Mouse (Mus musculus) left cerebral cortex, adult 2 months (tissue): ENCODE measurements at regions not wholly inside any gene's neighbourhood (a gene's known extent, or its start where the extent isn't known, plus 50 kb on each side); places are given as distances from the start of the nearest gene placed in this dataset.
"Not testable (repeated sequence)": the region's sequence is repeated elsewhere in the genome, so short reads cannot be mapped to it uniquely, and the experiment has no call there.

Experiments
- DNase-seq, 2 experiments: peaks; one replicate each; pipeline ENCODE4 v3.0.0; 2021 to 2022; ENCODE audit warnings: low spot score in 2 of 2, mixed read lengths in 1 of 2; ENCODE audit errors: extremely low spot score in 1 of 2
- H3K27ac ChIP-seq: fragments of 200-600 bp; 2 replicates; pipeline ENCODE4 v1.8.1; 2022
- H3K4me3 ChIP-seq: fragments of 200-600 bp; 2 replicates; pipeline ENCODE4 v1.8.1; 2022
- CTCF ChIP-seq: fragments of 200-600 bp; IDR thresholded peaks from 2 replicates; pipeline ENCODE4 v1.8.1; 2022; ENCODE audit warnings: antibody characterized with exemption, mild to moderate bottlenecking, moderate library complexity
- intact Hi-C: fragments of 180-260 bp; cut with DNase I; formaldehyde crosslinking; loops from one replicate; pipeline ENCODE4 v1.15.1; 2025

- DNase-seq, result peak in 1 of 2 experiments; percentile 17
- intact Hi-C loops, result loop anchor here (5.0 kb wide), 1 partner anchor 248 kb away; no protein-coding TSS in a partner anchor
- no peak; the same call in 1 of the 2 replicates for TF ChIP-seq CTCF
- Histone ChIP-seq H3K27ac (no peak overlapping the region), H3K4me3 (no peak overlapping the region)
These were observed 70.8 kb upstream of the Akap13 start for GRCm38 (mm10) chr7:75384506-75384911.

GRCm38 (mm10) chr7:75387033-75387432, 68.3 kb upstream of the Akap13 start:
- Histone ChIP-seq H3K27ac (no peak overlapping the region), H3K4me3 (no peak overlapping the region)
- no peak for TF ChIP-seq CTCF
- DNase-seq, result no peak
- intact Hi-C loops, result no loop called here

- no peak for DNase-seq
- no peak overlapping the region for H3K27ac ChIP-seq
- H3K4me3 ChIP-seq, result no peak overlapping the region
- intact Hi-C loops, result no loop called here
- TF ChIP-seq CTCF, result no peak
These were observed 67.4 kb upstream of the Akap13 start for GRCm38 (mm10) chr7:75387821-75388431.

GRCm38 (mm10) chr7:75390162-75390561, 65.2 kb upstream of the Akap13 start:
- no peak for TF ChIP-seq CTCF
- intact Hi-C loops, result no loop called here
- no peak overlapping the region for H3K4me3 ChIP-seq
- no peak for DNase-seq
- no peak overlapping the region for H3K27ac ChIP-seq

GRCm38 (mm10) chr7:75392783-75393182, 62.6 kb upstream of the Akap13 start:
- DNase-seq, result no peak
- no peak for TF ChIP-seq CTCF
- intact Hi-C loops, result no loop called here
- Histone ChIP-seq H3K4me3 (no peak overlapping the region), H3K27ac (no peak overlapping the region)

GRCm38 (mm10) chr7:75393466-75393865, 61.9 kb upstream of the Akap13 start:
- no peak for TF ChIP-seq CTCF
- H3K27ac ChIP-seq, result no peak overlapping the region
- DNase-seq, result no peak
- intact Hi-C loops, result no loop called here
- H3K4me3 ChIP-seq, result no peak overlapping the region

- Histone ChIP-seq H3K4me3 (no peak overlapping the region), H3K27ac (no peak overlapping the region)
- intact Hi-C loops, result loop anchor here (5.0 kb wide), 1 partner anchor 62 kb away; the partner anchor contains the start of gene Akap13
- DNase-seq, result no peak
- no peak for TF ChIP-seq CTCF
These were observed 60.3 kb upstream of the Akap13 start for GRCm38 (mm10) chr7:75394866-75395580.

- no peak overlapping the region for H3K27ac ChIP-seq
- TF ChIP-seq CTCF, result no peak
- H3K4me3 ChIP-seq, result no peak overlapping the region
- no peak for DNase-seq
- intact Hi-C loops, result loop anchor here (5.0 kb wide), 1 partner anchor 60 kb away; the partner anchor contains the start of gene Akap13
These were observed 57.8 kb upstream of the Akap13 start for GRCm38 (mm10) chr7:75397559-75397958.

- DNase-seq, H3K4me3 ChIP-seq, H3K27ac ChIP-seq: not testable (repeated sequence)
- intact Hi-C loops, result loop anchor here (2.0 to 5.0 kb wide), 2 partner anchors 59 to 158 kb away; partner anchors contain the start of gene Akap13
These were observed 56.9 kb upstream of the Akap13 start for GRCm38 (mm10) chr7:75398480-75398879.

GRCm38 (mm10) chr7:75398904-75399724, 56.2 kb upstream of the Akap13 start:
- DNase-seq, result peak; percentile 14 to 15

GRCm38 (mm10) chr7:75400471-75400870, 54.9 kb upstream of the Akap13 start:
- Histone ChIP-seq H3K4me3 (no peak overlapping the region), H3K27ac (no peak overlapping the region)
- DNase-seq, result no peak
- intact Hi-C loops, result no loop called here
- no peak for TF ChIP-seq CTCF

More at GRCm38 (mm10) chr7:75398904-75399724, 56.2 kb upstream of the Akap13 start:
- intact Hi-C loops, result loop anchor here (2.0 to 5.0 kb wide), 2 partner anchors 58 to 158 kb away; partner anchors contain the start of gene Akap13
- Histone ChIP-seq H3K4me3 (no peak overlapping the region), H3K27ac (no peak overlapping the region)
- peak; percentile 73 for TF ChIP-seq CTCF

- H3K27ac ChIP-seq, result no peak overlapping the region
- no peak for TF ChIP-seq CTCF
- intact Hi-C loops, result no loop called here
- DNase-seq, result no peak
- H3K4me3 ChIP-seq, result no peak overlapping the region
These were observed 50.4 kb upstream of the Akap13 start for GRCm38 (mm10) chr7:75404955-75405354.
